Mouse (Mus musculus) liver, adult 2 months (tissue): ENCODE results near the gene Aqp5.

ENCODE experiments used
- CTCF ChIP-seq: fragments of 200-500 bp; IDR thresholded peaks from 2 replicates; pipeline ENCODE4 v1.5.1; 2011; ENCODE audit warnings: low read depth, low read length, control low read depth
- POLR2A ChIP-seq: fragments of 200-500 bp; IDR thresholded peaks from 2 replicates; pipeline ENCODE4 v1.6.1; 2011; ENCODE audit warnings: low read length, control low read depth; ENCODE audit not compliant: insufficient read depth; ENCODE audit errors: extremely low read depth

- TF ChIP-seq CTCF, result no peak
- TF ChIP-seq POLR2A, result no peak
Observed at GRCm38 (mm10) chr15:99602206-99602820, 11.7 kb downstream of the Aqp5 start.
